Mouse (Mus musculus) heart, postnatal 0 days (tissue): ENCODE data around the gene Trhde.

Experiments used
- CTCF ChIP-seq: IDR thresholded peaks from 2 replicates; pipeline ENCODE4 v1.5.1; 2016; ENCODE audit warnings: antibody characterized with exemption, control low read depth, low read depth
- EP300 ChIP-seq: IDR thresholded peaks from 2 replicates; pipeline ENCODE4 v1.6.1; 2016; ENCODE audit warnings: antibody characterized with exemption, low read depth

- TF ChIP-seq EP300 (no peak), CTCF (no peak)
These were observed 383.1 kb downstream of the Trhde start for GRCm38 (mm10) chr10:114418956-114419530.
